Mouse (Mus musculus): ENCODE results near the gene Ptpn18. TPM values are rescaled to one million over a fixed set of nuclear protein-coding genes. Genes with fewer than 3 reads are reported as not detected.

Gene Ptpn18
- 6.0 and 6.2 TPM in 2 replicates for polyA plus RNA-seq (2015; fragmentation: Nextera tagmentation; extraction: Ambion mirVana)

DNA sequence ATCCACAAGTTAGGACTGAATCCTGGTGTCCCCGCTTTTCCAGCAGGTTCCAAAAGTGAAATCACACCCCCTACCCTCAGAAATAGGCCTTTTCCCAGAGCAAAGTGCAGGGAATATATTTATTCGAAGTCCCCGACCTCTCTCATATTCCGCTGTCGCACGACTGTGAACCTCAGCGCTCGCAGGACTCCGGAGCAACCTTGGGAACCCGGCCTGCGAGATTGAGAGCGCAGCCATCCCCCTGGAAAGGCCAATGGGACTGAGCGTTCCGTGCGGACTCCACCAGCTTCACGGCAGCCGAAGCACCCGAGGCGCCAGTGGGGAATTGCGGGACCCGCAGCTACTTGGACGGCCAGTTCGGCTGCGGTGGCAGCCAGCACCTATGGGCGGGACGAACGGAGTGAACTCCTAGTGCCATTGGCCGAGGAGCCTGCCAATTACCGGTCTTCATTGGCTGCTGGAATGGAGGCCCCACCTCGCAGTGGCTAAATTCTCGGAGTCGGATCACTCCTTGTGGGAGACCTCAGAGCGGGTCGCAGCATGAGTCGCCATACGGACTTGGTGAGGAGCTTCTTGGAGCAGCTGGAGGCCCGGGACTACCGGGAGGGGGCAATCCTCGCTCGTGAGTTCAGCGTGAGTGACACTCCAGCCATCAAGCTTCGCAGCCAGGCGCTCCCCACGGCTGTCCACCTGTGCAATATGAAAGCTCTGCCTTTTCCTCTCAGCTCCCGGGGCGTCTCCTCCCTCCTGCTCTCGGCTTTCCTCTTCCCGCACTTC, at the start of gene Ptpn18:
Gene Ptpn18 (plus strand): TSS at position 479 of the 777 bp plus-strand sequence.
- peaks cover 8% of the 10 kb centered on the region; the same call in 1 of the 2 replicates for H3K4me1 ChIP-seq (replicated peaks)
- under 1% methylated on average over 48 of the region's 48 CpGs for WGBS
- H3K27me3 ChIP-seq = peaks cover 46% of the 10 kb centered on the region
- H3K27ac ChIP-seq = no peak within 1 kb of the TSS
- peak; percentile 95 for ATAC-seq
- peak within 1 kb of the TSS; percentile 55 for H3K4me3 ChIP-seq (replicated peaks)
- H3K4me2 ChIP-seq (replicated peaks) = peak within 1 kb of the TSS; percentile 86
- H3K9me3 ChIP-seq = no peaks in the 10 kb centered on the region
- H3K9ac ChIP-seq (replicated peaks) = peak within 1 kb of the TSS; percentile 40
- H3K36me3 ChIP-seq = no peaks in the 10 kb centered on the region

DNA sequence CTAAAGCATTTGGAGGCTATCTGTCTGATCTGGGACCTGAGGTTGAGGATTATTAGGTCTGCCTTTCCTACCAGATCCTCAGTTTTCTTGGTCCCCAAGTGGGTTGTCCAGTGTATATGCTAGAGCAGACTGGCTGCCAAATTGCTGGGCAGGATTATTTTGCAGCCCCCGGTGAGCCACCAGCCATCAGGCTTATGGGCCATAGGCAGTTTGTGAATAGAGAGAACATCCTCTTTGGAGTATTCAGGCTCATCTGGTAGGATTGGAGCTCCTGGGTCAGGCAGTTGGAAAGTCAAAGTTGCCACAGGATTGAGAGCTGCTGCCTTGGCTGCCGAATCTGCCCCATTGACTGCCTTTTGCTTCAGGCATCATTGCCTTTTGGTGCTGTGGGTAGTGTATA, 31.1 kb upstream of the Ptpn18 start:
- peaks cover 32% of the 10 kb centered on the region for H3K9me3 ChIP-seq
- no peaks in the 10 kb centered on the region for H3K27me3 ChIP-seq
- no peak overlapping the region for H3K4me3 ChIP-seq (replicated peaks)
- H3K4me2 ChIP-seq (replicated peaks) = no peak overlapping the region
- H3K4me1 ChIP-seq (replicated peaks) = peaks cover 8% of the 10 kb centered on the region
- peaks cover 25% of the 10 kb centered on the region for H3K36me3 ChIP-seq
- H3K27ac ChIP-seq = no peak overlapping the region
- no peak for ATAC-seq
- no peak overlapping the region for H3K9ac ChIP-seq (replicated peaks)
- 95% methylated on average over 2 of the region's 2 CpGs for WGBS

DNA sequence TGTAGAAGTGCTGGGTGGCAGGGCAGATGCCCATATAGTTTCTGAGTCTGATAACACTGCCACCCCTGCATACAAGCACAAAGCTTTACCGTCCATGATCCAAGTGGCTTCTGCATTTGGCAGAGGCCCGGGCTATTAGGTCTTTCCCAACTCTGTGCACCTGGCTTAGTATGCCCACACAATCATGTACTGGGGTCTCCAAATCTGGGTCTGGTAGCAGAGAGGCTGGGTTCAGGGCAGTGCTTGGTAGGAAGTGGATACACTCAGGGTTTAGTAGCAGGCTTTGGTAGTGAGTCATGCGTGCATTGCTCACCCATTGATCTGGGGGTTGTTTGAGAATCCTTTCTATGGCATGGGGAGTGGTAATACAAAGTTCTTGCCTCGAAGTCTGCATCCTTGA, 30.3 kb upstream of the Ptpn18 start:
- ATAC-seq = no peak
- H3K9ac ChIP-seq (replicated peaks) = no peak overlapping the region
- peaks cover 32% of the 10 kb centered on the region for H3K9me3 ChIP-seq
- peaks cover 16% of the 10 kb centered on the region for H3K4me1 ChIP-seq (replicated peaks)
- over 99% methylated on average over 4 of the region's 4 CpGs for WGBS
- H3K27ac ChIP-seq = no peak overlapping the region
- H3K4me3 ChIP-seq (replicated peaks) = no peak overlapping the region
- no peaks in the 10 kb centered on the region for H3K27me3 ChIP-seq
- H3K36me3 ChIP-seq = peaks cover 25% of the 10 kb centered on the region
- no peak overlapping the region for H3K4me2 ChIP-seq (replicated peaks)

DNA sequence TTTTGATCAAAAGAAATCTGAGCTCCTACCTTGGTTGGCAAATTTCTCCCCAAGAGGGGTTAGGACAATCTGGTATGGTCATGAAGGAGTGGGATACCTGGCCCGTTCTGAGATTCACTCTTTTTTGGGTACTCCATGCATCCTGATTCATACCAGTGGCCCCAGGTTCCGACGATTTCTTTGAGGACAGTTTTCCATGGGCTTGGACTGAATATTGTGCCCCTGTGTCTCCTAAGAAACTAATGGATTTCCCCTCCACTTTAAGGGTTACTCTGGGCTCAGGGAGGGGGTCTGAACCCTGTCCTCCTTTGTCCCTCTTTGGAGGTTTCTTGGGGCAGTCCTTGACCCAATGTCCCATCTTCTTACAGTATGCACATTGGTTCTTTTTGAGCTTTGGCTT, 28.6 kb upstream of the Ptpn18 start:
- Histone ChIP-seq H3K36me3 (peaks cover 25% of the 10 kb centered on the region), H3K9ac (replicated peaks) (no peak overlapping the region), H3K9me3 (peaks cover 32% of the 10 kb centered on the region), H3K27ac (no peak overlapping the region), H3K4me2 (replicated peaks) (no peak overlapping the region), H3K4me3 (replicated peaks) (no peak overlapping the region), H3K4me1 (replicated peaks) (peaks cover 16% of the 10 kb centered on the region), H3K27me3 (no peaks in the 10 kb centered on the region)
- ATAC-seq = no peak
- WGBS = 94% methylated on average over 3 of the region's 3 CpGs

DNA sequence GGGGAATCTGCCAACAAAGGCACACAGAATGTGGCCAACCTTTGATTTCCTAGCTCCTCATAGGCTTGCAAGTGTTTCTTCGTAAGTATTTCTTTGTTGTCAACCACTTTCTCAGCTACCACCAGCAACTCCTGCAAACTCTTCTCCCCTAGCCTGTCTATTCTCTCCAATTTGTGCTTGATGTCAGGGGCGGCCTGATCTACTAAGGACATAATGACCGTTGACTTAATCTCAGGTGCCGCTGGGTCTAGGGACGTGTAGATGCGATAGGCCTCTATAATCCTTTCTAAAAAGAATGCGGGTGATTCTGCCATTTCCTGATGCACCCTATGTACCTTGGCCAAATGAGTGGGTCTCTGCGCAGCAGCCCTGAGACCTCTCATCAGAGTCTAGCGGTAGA, 28.1 kb upstream of the Ptpn18 start:
- Histone ChIP-seq H3K27me3 (no peaks in the 10 kb centered on the region), H3K4me1 (replicated peaks) (peaks cover 16% of the 10 kb centered on the region), H3K4me2 (replicated peaks) (no peak overlapping the region), H3K4me3 (replicated peaks) (no peak overlapping the region), H3K27ac (no peak overlapping the region), H3K36me3 (peaks cover 25% of the 10 kb centered on the region), H3K9ac (replicated peaks) (no peak overlapping the region), H3K9me3 (peaks cover 31% of the 10 kb centered on the region)
- no peak for ATAC-seq
- 97% methylated on average over 9 of the region's 9 CpGs for WGBS

DNA sequence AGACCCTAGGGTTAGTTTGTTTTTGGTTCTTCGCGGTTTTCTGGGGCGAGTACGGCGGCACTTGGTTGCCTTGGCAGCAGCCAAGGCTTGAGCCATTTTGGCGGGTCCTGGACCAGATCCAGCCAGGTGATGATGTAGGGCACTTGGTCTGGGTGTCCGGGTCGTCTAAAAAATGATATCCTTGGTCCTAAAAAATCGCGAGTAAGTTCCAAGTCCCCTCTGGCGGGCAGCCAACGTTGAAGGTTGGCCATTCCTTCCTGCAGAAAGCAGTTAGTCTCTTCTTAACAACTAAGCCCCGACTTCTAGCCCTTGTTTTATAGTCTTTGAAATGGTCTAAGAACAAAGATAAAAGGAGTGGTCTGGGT, 27.2 kb upstream of the Ptpn18 start:
- no peaks in the 10 kb centered on the region for H3K27me3 ChIP-seq
- H3K9me3 ChIP-seq = peaks cover 29% of the 10 kb centered on the region
- WGBS = 22% methylated on average over 13 of the region's 13 CpGs
- H3K4me1 ChIP-seq (replicated peaks) = peaks cover 16% of the 10 kb centered on the region
- peak overlapping the region; percentile 80 for H3K27ac ChIP-seq
- H3K9ac ChIP-seq (replicated peaks) = peak overlapping the region; percentile 72
- peak overlapping the region; percentile 50 for H3K4me3 ChIP-seq (replicated peaks)
- H3K4me2 ChIP-seq (replicated peaks) = peak overlapping the region; percentile 70
- no peak for ATAC-seq
- peaks cover 30% of the 10 kb centered on the region for H3K36me3 ChIP-seq

DNA sequence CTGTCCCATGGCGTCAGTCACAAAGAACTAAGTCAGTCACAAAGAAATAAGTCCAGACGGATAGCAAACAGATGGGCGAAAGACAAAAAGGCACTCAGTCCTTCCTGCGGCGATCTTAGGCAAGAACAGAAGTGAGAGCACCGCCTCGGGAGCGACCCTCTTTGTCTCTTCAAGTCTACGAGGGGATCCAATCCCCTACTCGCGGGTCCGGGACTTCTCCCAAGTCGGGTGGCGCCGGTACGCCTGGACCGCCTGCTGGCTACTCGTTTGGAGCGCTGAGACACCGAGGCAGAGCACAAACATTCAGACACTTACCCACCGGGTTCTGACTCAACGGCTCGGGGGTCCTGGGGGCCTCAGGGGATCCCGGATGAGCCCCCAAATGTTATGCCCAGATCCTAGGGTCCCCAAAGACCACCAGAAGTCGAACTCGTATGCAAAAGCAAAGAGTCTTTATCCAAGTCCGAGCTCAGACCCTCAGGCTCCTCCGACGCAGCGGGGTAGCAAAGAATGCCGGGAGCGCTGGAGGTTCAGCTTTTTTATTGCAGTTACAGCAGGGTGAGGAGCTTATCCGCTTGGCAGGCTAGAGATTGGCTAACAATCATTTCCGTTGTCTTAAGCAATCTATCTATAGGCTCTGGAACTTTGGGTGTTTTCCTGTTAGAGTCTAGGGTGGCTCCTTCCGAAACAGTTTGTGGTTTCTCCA, 26.6 kb upstream of the Ptpn18 start:
- Histone ChIP-seq H3K36me3 (peaks cover 34% of the 10 kb centered on the region), H3K4me3 (replicated peaks) (peak overlapping the region; percentile 50), H3K27ac (peak overlapping the region; percentile 80), H3K27me3 (no peaks in the 10 kb centered on the region), H3K9ac (replicated peaks) (peak overlapping the region; percentile 72), H3K4me2 (replicated peaks) (peak overlapping the region; percentile 70), H3K9me3 (peaks cover 29% of the 10 kb centered on the region), H3K4me1 (replicated peaks) (peaks cover 16% of the 10 kb centered on the region)
- WGBS = 6% methylated on average over 34 of the region's 35 CpGs
- peak; percentile 48 for ATAC-seq

DNA sequence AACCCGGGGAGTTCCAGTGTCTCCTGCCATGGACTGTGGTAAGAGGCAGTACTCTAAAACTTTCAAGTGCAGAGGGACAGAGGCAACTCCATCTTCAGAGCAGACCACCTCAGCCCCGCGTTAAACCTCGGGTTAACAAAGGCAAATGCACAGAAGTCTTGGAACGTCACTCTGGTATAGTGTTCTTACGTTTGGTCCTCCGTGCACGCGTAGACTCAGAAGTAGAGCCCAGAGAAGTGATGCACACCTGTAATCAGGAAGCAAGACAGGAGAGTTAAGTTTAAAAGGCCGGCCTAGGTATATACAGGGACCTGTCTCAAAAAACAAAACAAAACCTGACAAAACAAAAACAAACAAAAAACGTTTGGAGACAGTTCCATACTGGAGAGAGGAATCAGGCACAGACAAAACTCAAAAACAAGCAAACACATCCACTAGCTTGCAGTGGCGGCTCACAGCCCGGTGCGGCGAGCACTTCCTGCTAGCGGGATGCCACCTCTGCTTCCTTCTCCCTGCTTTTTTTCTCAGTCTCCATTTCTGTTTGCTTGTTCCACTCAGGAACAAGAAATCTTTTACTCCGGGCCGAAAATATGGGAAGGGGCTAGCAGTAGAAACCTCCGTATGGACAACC, 25.6 kb upstream of the Ptpn18 start:
- Histone ChIP-seq H3K27me3 (no peaks in the 10 kb centered on the region), H3K9ac (replicated peaks) (peak overlapping the region; percentile 42; the same call in 1 of the 2 replicates), H3K4me3 (replicated peaks) (peak overlapping the region; percentile 50), H3K4me1 (replicated peaks) (peaks cover 23% of the 10 kb centered on the region), H3K27ac (peak overlapping the region; percentile 45), H3K36me3 (peaks cover 34% of the 10 kb centered on the region), H3K4me2 (replicated peaks) (peak overlapping the region; percentile 70), H3K9me3 (peaks cover 27% of the 10 kb centered on the region)
- no peak for ATAC-seq
- WGBS = 9% methylated on average over 19 of the region's 19 CpGs

DNA sequence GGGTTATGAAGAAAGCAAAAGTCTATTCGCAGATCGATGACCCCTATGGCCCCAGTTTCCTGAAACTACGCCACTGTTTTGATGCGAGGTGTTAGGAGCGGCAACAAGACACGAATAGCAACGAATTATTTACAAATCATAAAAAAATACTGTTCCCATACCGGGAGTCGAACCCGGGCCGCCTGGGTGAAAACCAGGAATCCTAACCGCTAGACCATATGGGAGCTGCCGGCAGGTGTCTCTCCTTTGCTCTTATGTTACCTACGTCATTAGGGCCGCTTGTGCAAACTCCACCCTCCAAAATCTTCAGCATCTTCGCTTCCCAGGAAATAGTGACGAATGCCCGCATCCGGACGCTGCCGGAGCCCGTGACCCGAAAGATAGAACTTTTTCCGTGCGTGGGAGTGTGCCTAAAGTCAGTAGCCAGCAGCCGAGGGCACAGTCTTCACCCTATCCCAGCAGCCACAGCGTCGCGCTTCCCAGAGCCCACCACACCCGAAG, 24.9 kb upstream of the Ptpn18 start:
- ATAC-seq = peak; percentile 17; the same call in 1 of the 2 replicates
- peak overlapping the region; percentile 62 for H3K9ac ChIP-seq (replicated peaks)
- H3K36me3 ChIP-seq = peaks cover 27% of the 10 kb centered on the region
- H3K4me3 ChIP-seq (replicated peaks) = peak overlapping the region; percentile 50
- H3K4me1 ChIP-seq (replicated peaks) = peaks cover 23% of the 10 kb centered on the region
- under 1% methylated on average over 30 of the region's 30 CpGs for WGBS
- H3K4me2 ChIP-seq (replicated peaks) = peak overlapping the region; percentile 70
- H3K27me3 ChIP-seq = no peaks in the 10 kb centered on the region
- H3K27ac ChIP-seq = peak overlapping the region; percentile 86
- H3K9me3 ChIP-seq = peaks cover 23% of the 10 kb centered on the region

DNA sequence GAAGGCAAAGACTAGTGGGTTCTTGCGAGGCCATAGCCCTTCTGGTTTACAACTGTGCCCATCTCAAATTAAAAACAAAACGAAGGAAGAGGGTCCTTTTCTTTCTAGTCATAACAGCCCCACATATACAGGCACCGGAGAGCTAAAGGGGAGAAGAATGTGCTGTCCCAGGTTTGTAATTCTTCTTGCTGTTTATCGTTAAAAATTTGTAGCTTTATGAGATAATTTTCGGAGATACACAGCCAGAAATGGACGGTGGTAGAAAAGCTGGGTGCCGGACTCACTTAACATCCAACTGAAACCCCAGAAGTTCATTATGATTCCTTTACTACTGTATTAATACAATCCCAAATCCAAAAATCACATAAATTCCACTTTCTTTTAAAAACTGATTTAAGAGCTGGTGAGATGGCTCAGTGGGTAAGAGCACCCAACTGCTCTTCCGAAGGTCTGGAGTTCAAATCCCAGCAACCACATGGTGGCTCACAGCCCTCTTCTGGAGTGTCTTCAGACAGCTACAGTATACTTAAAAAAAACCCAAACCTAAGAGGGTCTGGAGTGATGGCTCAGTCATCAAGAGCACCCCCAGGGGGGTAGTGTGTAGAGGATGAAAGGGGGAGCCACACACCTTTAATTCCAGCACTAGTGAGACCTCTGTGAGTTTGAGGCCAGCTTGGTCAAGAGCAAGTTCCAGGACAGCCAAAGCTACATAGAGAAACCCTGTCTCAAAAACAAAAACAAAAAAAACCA, 24.0 kb upstream of the Ptpn18 start:
- Histone ChIP-seq H3K27me3 (no peaks in the 10 kb centered on the region), H3K36me3 (peaks cover 20% of the 10 kb centered on the region), H3K4me3 (replicated peaks) (peak overlapping the region; percentile 50), H3K4me1 (replicated peaks) (peaks cover 27% of the 10 kb centered on the region), H3K4me2 (replicated peaks) (peak overlapping the region; percentile 70), H3K27ac (peak overlapping the region; percentile 86), H3K9me3 (peaks cover 15% of the 10 kb centered on the region), H3K9ac (replicated peaks) (peak overlapping the region; percentile 62)
- no peak for ATAC-seq
- WGBS = 38% methylated on average over 8 of the region's 8 CpGs

DNA sequence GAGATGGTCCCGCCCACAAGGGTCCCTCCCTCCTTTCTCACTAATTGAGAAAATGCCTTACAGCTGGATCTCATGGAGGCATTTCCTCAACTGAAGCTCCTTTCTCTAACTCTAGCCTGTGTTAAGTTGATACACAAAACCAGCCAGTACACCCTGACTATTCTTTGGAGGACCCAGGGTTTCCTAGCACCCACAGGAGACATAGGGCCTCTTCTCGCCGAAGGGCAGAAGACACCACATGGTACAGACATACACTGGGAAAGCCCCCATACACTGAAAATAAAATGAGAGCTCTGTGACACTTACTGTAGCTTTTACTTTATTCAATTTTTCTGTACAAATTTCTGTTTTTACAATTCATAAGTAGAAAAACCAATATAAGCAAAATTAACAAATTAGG, 23.2 kb upstream of the Ptpn18 start:
- no peak overlapping the region for H3K9ac ChIP-seq (replicated peaks)
- 90% methylated on average over 3 of the region's 3 CpGs for WGBS
- no peak overlapping the region for H3K4me3 ChIP-seq (replicated peaks)
- H3K27ac ChIP-seq = no peak overlapping the region
- no peak for ATAC-seq
- H3K27me3 ChIP-seq = no peaks in the 10 kb centered on the region
- peaks cover 8% of the 10 kb centered on the region; the same call in 1 of the 2 replicates for H3K9me3 ChIP-seq
- no peak overlapping the region for H3K4me2 ChIP-seq (replicated peaks)
- peaks cover 12% of the 10 kb centered on the region for H3K36me3 ChIP-seq
- H3K4me1 ChIP-seq (replicated peaks) = peaks cover 33% of the 10 kb centered on the region

Data from midbrain, embryonic 13.5 days (tissue).